Mouse (Mus musculus) G1E (cell line): ENCODE data around the gene Apoc2. TPM values are rescaled to one million over a fixed set of nuclear protein-coding genes. Genes with fewer than 3 reads are reported as not detected.

Experiments used
- ATAC-seq: 2 replicates; pipeline ENCODE4 v1.8.0; 2016; ENCODE audit warnings: mild to moderate bottlenecking; ENCODE audit not compliant: insufficient number of reproducible peaks, poor library complexity, low FRiP score, severe bottlenecking; ENCODE audit errors: extremely low read depth
- DNase-seq: peaks from one replicate; pipeline ENCODE4 v3.0.0; 2012; ENCODE audit warnings: low spot score
- H3K27me3 ChIP-seq: 2 replicates; pipeline ENCODE4 v1.6.1; 2012; ENCODE audit warnings: mild to moderate bottlenecking, low read length, inconsistent platforms; ENCODE audit not compliant: insufficient read depth
- H3K36me3 ChIP-seq: replicated peaks from 2 replicates; pipeline ENCODE3; 2012; ENCODE audit warnings: mild to moderate bottlenecking, inconsistent platforms
- H3K4me1 ChIP-seq: 2 replicates; pipeline ENCODE4 v1.6.1; 2012; ENCODE audit warnings: low read depth, low read length, inconsistent platforms, mixed read lengths; ENCODE audit not compliant: insufficient read depth
- H3K4me3 ChIP-seq: 2 replicates; pipeline ENCODE4 v1.5.1; 2012; ENCODE audit warnings: low read depth, mild to moderate bottlenecking, inconsistent platforms, low read length, moderate library complexity, mixed read lengths
- H3K9me3 ChIP-seq: replicated peaks from 2 replicates; pipeline ENCODE4 v1.6.1; 2012; ENCODE audit warnings: inconsistent platforms
- CTCF ChIP-seq: IDR thresholded peaks from 2 replicates; pipeline ENCODE4 v1.5.1; 2012; ENCODE audit warnings: low read depth, low read length, inconsistent platforms, mixed read lengths
- GATA1 ChIP-seq: IDR thresholded peaks from 2 replicates; pipeline ENCODE4 v1.6.1; 2012; ENCODE audit warnings: borderline replicate concordance, low read length, inconsistent platforms, mixed read lengths
- GATA2 ChIP-seq: IDR thresholded peaks from 2 replicates; pipeline ENCODE4 v1.6.1; 2012; ENCODE audit warnings: low read depth, low read length, inconsistent platforms, borderline replicate concordance
- POLR2AphosphoS5 ChIP-seq: IDR thresholded peaks from 2 replicates; pipeline ENCODE4 v1.6.1; 2012; ENCODE audit warnings: low read depth, low read length, inconsistent platforms; ENCODE audit not compliant: insufficient replicate concordance
- TAL1 ChIP-seq: conservative IDR thresholded peaks from 2 replicates; pipeline ENCODE4 v1.6.1; 2012; ENCODE audit warnings: low read depth, low read length, inconsistent platforms, mixed read lengths
- polyA plus RNA-seq: library from polyadenylated mRNA; stranded (reverse); fragments of >175 nt; gene quantifications from 2 replicates; pipeline ENCODE4 v1.2.3, GENCODE M21; 2012
- total RNA-seq, 2 experiments: library from RNA; stranded (forward) in 1 of 2; stranded (reverse) in 1 of 2; fragments of 200-1000 nt in 1 of 2; fragments of >200 nt in 1 of 2; fragmentation: Nextera tagmentation in 1 of 2; gene quantifications; 2 replicates each; pipeline ENCODE4 v1.2.3; 2014 to 2017

Gene Apoc2
- total and polyA plus RNA-seq, 3 experiments, result not detected

- no peaks in the 10 kb centered on the region for H3K9me3 ChIP-seq
- DNase-seq, result peak; percentile 19
- peaks cover 6% of the 10 kb centered on the region for H3K27me3 ChIP-seq
- peak overlapping the region; percentile 94 for H3K4me3 ChIP-seq
- H3K4me1 ChIP-seq, result peaks cover 41% of the 10 kb centered on the region
- TF ChIP-seq GATA2 (no peak), POLR2AphosphoS5 (no peak), CTCF (no peak), TAL1 (no peak), GATA1 (no peak)
- peaks cover 49% of the 10 kb centered on the region for H3K36me3 ChIP-seq
- ATAC-seq, result no peak
Observed at GRCm38 (mm10) chr7:19663940-19664339, 13.8 kb downstream of the Apoc2 start.

- Histone ChIP-seq H3K9me3 (no peaks in the 10 kb centered on the region), H3K4me1 (peaks cover 6% of the 10 kb centered on the region; the same call in 1 of the 2 replicates), H3K27me3 (no peaks in the 10 kb centered on the region), H3K36me3 (peaks cover 95% of the 10 kb centered on the region), H3K4me3 (no peak overlapping the region)
- ATAC-seq (no peak), DNase-seq (no peak)
- TF ChIP-seq GATA1 (no peak), POLR2AphosphoS5 (no peak), CTCF (no peak), TAL1 (no peak), GATA2 (no peak)
Observed at GRCm38 (mm10) chr7:19652614-19653013, 25.1 kb downstream of the Apoc2 start.

- Histone ChIP-seq H3K9me3 (no peaks in the 10 kb centered on the region), H3K4me1 (no peaks in the 10 kb centered on the region), H3K27me3 (no peaks in the 10 kb centered on the region; the same call in 1 of the 2 replicates), H3K36me3 (peaks cover 93% of the 10 kb centered on the region), H3K4me3 (no peak overlapping the region)
- ATAC-seq, result no peak
- no peak for DNase-seq
- TF ChIP-seq GATA2, result no peak
- TF ChIP-seq GATA1, result no peak
- no peak for TF ChIP-seq TAL1
- TF ChIP-seq POLR2AphosphoS5, result no peak
- TF ChIP-seq CTCF, result no peak
Observed at GRCm38 (mm10) chr7:19651063-19651786, 26.5 kb downstream of the Apoc2 start.

DNA sequence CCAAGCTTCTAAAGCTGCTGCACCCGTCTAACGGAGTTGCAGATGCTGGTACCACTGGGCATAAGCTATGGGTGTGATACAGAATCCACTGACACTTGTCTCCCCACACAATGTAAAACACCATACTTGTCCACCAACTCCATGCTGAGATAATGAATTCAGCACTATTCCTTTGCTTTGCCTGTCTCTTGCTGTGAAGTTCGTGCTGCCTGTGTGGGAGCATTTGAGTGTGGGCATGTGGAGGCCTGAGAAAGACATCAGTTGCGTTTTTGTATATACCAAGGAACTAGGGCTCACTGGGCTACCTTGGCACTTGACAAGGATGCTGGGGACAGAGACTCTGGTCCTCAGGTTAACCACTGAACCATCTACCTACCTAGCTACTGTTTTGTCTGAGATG is 36.5 kb downstream of the Apoc2 start:
- Histone ChIP-seq H3K36me3 (peaks cover 92% of the 10 kb centered on the region), H3K4me3 (no peak overlapping the region), H3K27me3 (no peaks in the 10 kb centered on the region), H3K9me3 (no peaks in the 10 kb centered on the region), H3K4me1 (peaks cover 4% of the 10 kb centered on the region; the same call in 1 of the 2 replicates)
- ATAC-seq (no peak), DNase-seq (no peak)
- no peak for TF ChIP-seq TAL1
- TF ChIP-seq CTCF, result no peak
- TF ChIP-seq GATA2, result no peak
- TF ChIP-seq POLR2AphosphoS5, result no peak
- no peak for TF ChIP-seq GATA1

DNA sequence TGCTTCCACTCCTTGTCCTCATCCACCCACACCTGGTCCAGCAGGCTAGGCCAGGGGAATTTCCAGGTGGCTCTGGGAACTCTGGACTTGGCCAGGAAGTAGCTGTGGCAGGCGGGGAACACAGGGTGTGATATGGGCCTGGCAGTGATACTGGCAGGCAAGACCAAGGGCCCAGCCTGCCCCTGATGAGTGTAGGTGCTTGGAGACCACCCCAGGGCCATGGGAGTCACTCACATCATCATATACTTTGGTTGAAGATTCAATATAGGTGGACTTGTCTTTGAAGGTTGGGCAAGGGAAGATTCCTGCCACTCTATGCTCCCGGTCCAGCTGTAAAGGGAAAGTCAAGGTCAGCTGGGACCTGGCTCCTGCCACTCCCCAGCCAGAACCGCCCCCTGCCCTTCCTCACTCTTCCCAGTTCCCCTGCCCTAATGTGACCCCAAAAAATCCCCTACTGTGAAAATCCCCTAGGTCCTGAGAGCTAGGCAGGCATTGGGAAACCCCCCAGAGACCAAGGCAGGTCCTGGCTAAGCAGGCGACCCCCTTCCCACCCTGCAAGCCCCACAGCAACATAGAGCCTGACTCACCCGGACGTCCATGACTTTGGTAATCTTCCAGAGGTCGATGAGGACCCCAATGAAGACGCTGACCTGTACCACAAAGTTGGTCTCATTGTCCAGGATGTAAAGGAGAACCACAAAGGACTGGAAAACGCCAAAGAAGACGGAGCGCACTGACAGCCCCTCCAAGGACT is 42.5 kb downstream of the Apoc2 start:
- Histone ChIP-seq H3K27me3 (no peaks in the 10 kb centered on the region), H3K4me3 (no peak overlapping the region), H3K4me1 (peaks cover 7% of the 10 kb centered on the region), H3K9me3 (no peaks in the 10 kb centered on the region), H3K36me3 (peaks cover 87% of the 10 kb centered on the region)
- ATAC-seq, result no peak
- TF ChIP-seq TAL1 (no peak), GATA1 (no peak), CTCF (no peak), GATA2 (no peak), POLR2AphosphoS5 (no peak)
- DNase-seq, result no peak

- peaks cover 82% of the 10 kb centered on the region for H3K36me3 ChIP-seq
- DNase-seq (no peak), ATAC-seq (no peak)
- no peak for TF ChIP-seq GATA2
- no peak for TF ChIP-seq CTCF
- no peak for TF ChIP-seq GATA1
- TF ChIP-seq POLR2AphosphoS5, result no peak
- no peak for TF ChIP-seq TAL1
- H3K4me1 ChIP-seq, result peaks cover 13% of the 10 kb centered on the region
- H3K4me3 ChIP-seq, result no peak overlapping the region
- no peaks in the 10 kb centered on the region for H3K27me3 ChIP-seq
- no peaks in the 10 kb centered on the region for H3K9me3 ChIP-seq
Observed at GRCm38 (mm10) chr7:19634591-19634990, 43.1 kb downstream of the Apoc2 start.
